Mouse (Mus musculus): ENCODE results near the gene Gm13119.

DNA sequence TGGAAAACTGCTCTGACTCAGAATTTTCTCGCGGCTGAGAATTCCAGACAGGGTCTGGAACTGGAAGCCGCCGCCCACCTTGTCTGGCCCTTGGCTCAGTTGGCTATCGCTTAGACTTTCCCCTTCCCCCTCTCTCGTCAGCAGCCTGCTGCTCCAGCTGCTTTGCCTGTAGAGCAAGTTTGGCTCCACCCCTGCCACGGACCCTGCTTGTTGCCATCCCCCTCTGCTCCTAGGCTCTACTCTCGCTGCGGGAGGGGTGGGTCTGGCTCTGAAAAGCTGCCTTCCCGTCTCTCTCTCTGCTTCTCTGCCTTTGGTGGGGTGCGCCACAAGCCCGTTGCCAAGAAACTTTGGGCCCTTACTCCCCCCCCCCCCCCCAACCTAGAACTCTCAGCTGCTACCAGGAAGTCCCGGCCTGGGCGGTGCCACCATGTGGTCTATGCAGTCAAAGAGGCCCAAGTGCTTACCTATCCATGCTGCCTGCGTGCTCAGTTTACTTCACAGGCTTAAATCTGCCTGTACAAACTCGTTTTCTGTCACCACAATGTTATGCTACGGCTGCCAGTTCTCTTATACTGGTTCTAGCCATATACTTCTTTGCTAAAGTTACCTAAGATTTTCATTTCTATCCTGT lies 46.8 kb downstream of the Gm13119 start:
- TF ChIP-seq CHD2 (IDR thresholded peaks at IDR 0.05; ENCODE audit: low read depth, low read length) (no peak), MAFK (IDR thresholded peaks at IDR 0.05; ENCODE audit: insufficient read depth, low read depth, low read length) (no peak), ZNF384 (IDR thresholded peaks at IDR 0.05; ENCODE audit: low read depth, low read length) (no peak)

All from ES-E14 (cell line).